Mouse (Mus musculus): Measurements from ENCODE around the gene Gpatch8.

The Gpatch8 gene

DNA sequence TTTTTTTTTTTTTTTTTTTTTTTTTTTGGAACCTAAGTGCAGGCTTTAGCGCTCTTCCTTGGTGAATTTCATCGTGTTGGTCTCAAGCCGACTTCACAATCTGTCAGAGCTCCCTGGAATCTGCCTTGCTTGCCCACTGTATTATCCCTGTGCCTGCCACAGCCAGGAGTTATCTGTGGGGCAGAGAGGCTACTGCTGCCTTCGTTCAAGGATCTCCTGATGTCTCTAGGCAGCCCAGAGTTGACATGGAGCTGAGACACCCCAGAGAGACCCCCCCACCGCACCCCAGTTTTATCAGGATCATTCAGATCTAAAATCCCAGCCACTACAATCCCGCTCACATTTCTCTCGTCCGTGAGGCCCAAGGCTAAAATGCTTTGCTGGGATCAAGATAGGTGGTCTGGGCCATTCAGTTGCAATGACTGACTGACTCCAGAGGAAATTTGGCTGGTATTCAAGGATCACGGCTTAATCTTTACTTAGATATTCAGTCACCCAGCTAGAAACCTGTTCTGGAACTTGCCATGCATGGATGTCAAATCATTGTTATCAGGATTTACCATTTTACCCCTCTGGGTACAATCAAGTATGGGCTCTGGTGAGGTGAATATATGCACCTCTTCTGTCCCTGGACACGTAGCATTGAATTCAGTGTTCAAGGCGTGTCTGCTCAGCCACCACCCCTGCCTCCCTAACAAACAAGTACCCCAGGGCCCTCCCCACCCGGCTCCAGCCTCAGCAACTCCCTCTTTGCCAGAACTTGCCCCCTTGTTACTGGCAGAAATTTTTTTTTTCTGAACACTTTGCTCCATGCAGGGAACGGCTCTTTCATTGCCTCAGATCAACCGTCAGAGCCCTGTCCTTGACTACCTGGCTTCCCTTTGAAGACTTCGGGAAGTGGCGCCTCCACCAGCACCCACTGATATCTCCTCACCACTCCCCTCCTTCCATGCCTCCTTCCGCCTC lies 106.9 kb downstream of the Gpatch8 start:
- no peak for DNase-seq (ENCODE audit: low spot score in 2 of 2)

DNA sequence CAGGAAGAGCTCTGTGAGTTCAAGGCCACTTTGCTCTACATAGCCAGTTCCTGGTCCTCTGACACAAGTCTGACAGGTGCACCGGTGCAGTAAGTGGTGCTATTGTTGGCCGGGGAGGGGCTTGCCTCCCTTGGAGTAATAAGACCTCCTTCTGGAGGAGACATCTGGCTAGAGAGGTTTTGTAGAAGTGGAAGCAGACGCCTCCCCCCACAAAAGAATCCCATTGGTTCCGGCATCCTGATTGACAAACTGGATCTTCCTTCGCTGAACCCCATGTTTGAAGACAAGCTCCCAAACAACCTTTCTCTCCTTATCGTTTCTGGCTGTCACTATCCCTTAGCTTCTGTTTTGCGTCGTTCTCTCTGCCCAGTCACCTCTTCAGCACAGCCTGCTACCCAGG lies 107.9 kb downstream of the Gpatch8 start:
- DNase-seq (ENCODE audit: low spot score in 2 of 2): no peak

GRCm38 (mm10) chr11:102447497-102447896 lies 108.7 kb downstream of the Gpatch8 start, which contains the start of gene Fam171a2:
Gene Fam171a2 (minus strand): TSS chr11:102447682.
- DNase-seq (ENCODE audit: low spot score in 2 of 2): peak in 1 of 2 experiments; percentile 60

DNA sequence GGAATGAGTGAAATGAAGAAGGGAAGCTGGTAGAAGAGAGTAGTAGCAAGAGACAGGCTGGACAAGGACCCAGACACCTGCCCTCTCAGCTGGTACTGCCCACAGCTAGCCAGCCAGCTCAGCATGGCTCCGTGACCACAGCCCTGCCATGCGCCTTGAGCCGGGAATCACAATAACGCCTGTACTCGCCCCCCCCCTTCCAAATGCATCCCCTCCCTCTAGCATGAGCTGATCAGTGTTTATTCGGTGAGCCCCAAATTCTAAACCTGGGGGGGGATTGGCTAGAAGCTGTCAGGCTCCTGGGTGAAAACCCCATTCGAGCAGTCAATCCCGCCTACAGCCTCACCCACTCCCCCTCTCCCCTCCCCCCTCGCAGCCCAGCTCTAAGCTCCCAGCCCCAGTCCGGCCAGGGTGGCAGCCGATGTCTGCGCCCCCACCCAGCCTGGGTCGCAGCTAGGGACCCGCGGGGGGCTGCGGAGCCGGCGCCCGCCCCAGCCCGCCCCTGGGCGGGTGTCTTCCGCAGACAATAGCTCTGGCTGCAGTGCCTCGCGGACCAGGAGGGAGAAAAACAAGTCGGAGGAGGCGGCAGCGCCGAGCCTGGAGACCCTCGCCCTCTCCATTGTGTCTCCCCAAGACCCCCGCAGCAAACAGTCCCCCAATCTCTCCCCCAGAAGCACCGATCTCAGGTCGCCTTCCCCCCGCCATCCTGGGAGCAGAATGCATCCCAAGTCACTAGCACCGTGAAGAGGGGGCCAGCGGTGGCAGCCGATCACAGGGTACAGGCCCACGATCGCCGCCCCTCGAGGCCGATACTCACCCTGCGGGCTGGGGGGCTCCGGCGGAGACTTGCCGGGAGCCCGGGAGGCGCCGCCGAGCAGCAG lies 109.4 kb downstream of the Gpatch8 start:
- no peak for DNase-seq (ENCODE audit: low spot score in 2 of 2)

DNA sequence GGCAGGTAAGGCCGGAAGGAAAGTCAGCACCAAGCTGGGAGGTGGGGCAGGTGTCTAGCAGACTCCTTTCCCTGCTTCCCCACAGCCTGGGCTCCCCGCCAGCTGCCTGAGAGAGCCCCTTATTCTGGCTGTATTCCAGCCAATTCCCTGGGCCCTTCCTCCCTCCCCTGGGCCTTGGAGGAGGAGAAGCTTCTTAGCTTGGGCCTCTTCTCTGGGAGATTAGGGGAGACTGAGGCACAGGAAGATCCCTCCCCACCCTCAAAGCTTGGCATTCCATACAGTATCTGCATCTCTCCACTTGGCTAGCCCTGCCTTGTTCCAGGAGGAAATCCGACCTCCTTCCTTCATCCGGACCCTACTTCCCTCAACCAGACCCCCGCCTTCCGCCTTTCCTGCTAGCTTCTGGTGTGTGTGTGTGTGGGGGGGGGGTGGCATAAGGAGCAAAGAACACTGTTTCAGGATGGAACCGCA lies 110.3 kb downstream of the Gpatch8 start:
- no peak for DNase-seq (ENCODE audit: low spot score in 2 of 2)

- DNase-seq (ENCODE audit: low spot score in 2 of 2): no peak
Observed at GRCm38 (mm10) chr11:102445264-102445890, 110.8 kb downstream of the Gpatch8 start.

DNA sequence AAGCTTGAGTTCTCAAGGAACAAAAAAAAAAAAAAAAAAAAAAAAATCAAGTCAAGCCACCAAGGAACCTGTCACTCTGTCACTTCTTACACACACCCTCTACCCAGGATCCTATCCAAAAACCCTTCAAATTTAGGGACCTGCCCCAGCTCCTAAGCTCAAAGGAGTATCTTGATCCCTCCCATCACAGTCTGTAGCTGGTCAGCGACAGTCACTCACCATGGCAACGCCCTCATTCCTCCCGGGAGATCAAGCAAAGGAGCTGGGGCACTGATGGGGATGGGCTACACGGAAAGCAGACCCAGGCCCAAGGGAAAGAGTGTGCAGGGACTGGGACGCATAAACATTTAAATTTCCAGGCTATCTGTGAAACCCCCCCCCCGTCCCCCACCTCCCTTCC lies 111.4 kb downstream of the Gpatch8 start:
- DNase-seq (ENCODE audit: low spot score in 2 of 2): no peak

DNA sequence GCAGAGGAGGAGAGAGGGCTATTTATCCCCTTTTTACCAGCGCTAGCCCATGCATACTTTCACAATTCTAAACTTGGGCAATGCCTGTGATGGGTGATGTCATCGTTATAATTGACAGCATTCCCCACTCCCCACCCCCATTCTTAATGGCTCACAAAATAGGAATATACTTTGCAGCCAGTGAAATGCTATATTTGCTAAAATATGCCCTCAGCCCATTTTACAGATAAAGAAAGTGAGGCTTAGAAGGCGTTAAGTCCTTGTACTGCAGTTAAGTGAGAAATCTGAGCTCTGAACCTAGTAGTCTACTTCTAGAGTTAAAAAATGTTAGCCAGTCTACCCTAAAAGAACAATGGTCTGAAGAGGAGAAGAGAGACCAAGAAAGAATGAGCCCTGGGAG lies 111.9 kb downstream of the Gpatch8 start:
- DNase-seq (ENCODE audit: low spot score in 2 of 2): no peak

DNA sequence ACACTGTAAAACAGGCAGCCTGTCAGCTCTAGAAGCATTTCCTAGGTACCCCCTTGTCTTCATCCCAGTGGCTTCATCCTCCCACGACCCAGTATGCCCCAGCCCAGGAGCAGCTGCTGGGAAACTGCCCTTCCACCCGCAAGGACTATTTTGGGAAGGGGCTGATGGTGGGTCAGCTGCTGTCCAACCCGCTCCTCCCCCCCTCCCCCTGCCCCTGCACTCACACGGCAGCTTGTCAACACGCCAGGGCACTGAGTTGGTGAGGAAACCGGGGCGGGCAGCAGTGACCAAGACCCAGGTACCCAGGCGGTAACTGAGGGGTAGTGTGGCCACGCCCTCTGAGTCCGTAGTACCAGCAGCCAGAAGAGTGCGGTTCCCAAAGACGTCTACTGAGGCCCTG lies 112.5 kb downstream of the Gpatch8 start:
- DNase-seq (ENCODE audit: low spot score in 2 of 2): no peak

DNA sequence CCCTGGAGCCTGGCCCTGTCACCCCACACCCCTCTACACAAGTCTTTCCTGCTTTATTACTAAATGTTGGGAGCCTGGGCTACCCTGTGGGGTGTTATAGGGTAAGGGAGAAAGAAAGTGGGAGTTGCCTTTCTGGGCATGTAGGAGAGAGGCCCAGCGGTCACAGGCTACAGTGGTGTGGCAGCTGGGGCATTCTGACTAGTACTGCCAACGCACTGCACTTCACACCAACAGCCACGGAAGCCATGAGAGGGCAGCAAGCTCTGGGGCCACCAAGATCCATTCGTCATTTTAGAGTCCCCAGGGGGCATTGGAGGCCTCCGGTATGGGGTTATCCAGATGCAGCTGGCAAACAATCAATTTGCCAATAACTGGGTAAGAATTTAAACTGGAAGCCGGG lies 114.1 kb downstream of the Gpatch8 start:
- no peak for DNase-seq (ENCODE audit: low spot score in 2 of 2)

DNA sequence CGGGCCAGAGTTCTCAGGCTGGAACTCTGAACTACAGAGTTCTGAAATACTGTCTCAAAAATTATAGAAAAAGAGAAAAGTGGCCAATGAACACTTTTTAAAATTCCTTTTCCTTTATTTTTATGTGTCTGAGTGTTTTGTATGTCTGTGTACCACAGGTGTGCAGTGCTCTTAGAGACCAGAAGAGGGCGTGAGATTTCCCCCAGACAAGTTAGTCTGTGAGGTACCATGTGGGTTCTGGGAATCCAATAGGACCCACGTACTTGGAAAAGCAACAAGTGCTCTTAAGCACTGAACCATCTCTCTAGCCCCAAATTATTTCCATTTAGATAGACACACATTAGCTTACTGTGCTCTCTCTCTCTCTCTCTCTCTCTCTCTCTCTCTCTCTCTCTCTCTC lies 114.8 kb downstream of the Gpatch8 start:
- DNase-seq (ENCODE audit: low spot score in 2 of 2): no peak

DNA sequence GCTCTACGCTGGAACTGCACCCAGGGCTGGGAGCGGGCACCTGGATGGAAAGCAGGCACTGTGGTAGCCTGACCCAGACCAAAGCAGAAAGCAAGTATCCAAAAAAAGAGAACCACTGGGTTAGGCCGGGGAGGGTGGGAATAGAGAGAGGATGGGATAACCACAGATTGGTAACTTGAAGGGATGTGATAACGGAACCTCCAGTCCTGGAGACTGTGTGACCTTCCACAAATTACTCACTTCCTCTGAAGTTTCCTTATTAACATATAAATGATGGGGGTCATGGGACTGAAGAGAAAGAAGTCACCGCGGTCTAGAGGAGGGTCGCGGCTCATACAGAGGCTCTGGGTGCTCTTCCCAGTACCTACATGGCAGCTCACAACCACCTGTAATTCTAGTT lies 115.9 kb downstream of the Gpatch8 start:
- no peak for DNase-seq (ENCODE audit: low spot score in 2 of 2)

- DNase-seq (ENCODE audit: low spot score in 2 of 2): no peak
Observed at GRCm38 (mm10) chr11:102439093-102440082, 116.8 kb downstream of the Gpatch8 start.

DNA sequence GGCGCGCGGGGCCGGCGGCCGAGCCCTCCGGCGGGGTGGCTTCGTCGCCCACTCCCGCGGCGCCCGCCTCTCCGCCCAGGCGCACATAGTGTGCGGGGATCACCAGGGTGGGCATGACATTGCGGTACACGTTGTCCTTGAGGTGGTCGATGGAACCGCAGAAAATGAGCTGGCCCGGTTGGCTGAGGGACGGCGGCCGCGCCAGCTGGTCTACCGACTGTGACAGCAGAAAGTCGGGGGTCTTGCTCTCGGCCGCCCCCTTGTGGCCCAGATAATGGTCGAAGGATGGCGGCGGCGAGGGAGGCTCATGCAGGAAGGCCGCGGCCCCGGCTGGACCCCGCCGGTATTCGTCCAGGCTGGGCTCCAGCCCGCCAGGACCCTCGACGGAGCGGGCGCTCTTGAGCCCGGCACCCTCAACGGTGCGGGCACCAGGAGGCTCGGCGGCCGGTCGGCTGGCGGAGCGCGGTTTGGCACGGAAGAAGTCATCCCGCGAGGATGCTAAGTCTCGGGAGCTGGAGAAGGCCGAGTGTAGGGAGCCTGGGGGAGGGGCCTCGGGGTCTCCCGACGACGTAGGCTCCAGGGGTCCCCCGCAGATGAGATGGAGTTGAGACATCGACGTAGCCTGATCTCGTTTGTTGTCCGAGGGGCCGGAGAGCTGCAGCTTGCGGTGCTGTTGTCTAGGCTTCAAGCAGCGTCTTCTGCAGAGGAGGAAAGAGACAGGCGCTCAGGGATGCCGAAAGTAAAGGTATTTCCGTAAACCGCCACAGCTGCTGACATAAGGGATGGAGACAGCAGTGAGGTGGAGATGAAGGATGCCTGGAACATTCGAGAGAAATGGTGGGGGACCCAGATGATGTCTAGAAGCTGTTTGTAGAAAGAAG lies 117.7 kb downstream of the Gpatch8 start:
- DNase-seq (ENCODE audit: low spot score in 2 of 2): peak; percentile 52 to 67

- DNase-seq (ENCODE audit: low spot score in 2 of 2): no peak
Observed at GRCm38 (mm10) chr11:102437120-102438061, 118.8 kb downstream of the Gpatch8 start.

GRCm38 (mm10) chr11:102436471-102436790 lies 119.8 kb downstream of the Gpatch8 start:
- no peak for DNase-seq (ENCODE audit: low spot score in 2 of 2)

GRCm38 (mm10) chr11:102435754-102436470 lies 120.3 kb downstream of the Gpatch8 start:
- DNase-seq (ENCODE audit: low spot score in 2 of 2): no peak
